Mouse (Mus musculus) erythroblast, embryonic 14.5 days (primary cell): Measurements from ENCODE around the gene Sars2. TPM values are rescaled to one million over a fixed set of nuclear protein-coding genes. Genes with fewer than 3 reads are reported as not detected.
"Not testable (repeated sequence)": the region's sequence is repeated elsewhere in the genome, so short reads cannot be mapped to it uniquely, and the experiment has no call there.

Experiments
- H3K27me3 ChIP-seq: 2 replicates; pipeline ENCODE4 v1.6.1; 2012; ENCODE audit warnings: inconsistent platforms; ENCODE audit not compliant: control insufficient read depth
- H3K36me3 ChIP-seq: 2 replicates; pipeline ENCODE4 v1.6.1; 2012; ENCODE audit warnings: mild to moderate bottlenecking, inconsistent platforms; ENCODE audit not compliant: control insufficient read depth
- H3K4me1 ChIP-seq: 2 replicates; pipeline ENCODE4 v1.6.1; 2012; ENCODE audit warnings: inconsistent platforms; ENCODE audit not compliant: control insufficient read depth
- H3K4me3 ChIP-seq: replicated peaks from 2 replicates; pipeline ENCODE3; 2012; ENCODE audit warnings: moderate library complexity, mild to moderate bottlenecking, inconsistent platforms
- H3K9me3 ChIP-seq: 2 replicates; pipeline ENCODE4 v1.6.1; 2012; ENCODE audit warnings: low read length, inconsistent platforms, mixed read lengths; ENCODE audit not compliant: control insufficient read depth
- GATA1 ChIP-seq: IDR thresholded peaks from 2 replicates; pipeline ENCODE4 v1.6.1; 2012; ENCODE audit warnings: low read length, inconsistent platforms, mixed read lengths
- TAL1 ChIP-seq: IDR thresholded peaks from 3 replicates; pipeline ENCODE4 v1.6.1; 2012; ENCODE audit warnings: low read length, inconsistent platforms, mixed read lengths
- polyA plus RNA-seq: library from polyadenylated mRNA; stranded (reverse); fragments of >175 nt; gene quantifications from 2 replicates; pipeline ENCODE4 v1.2.3, GENCODE M21; 2012

Sars2 gene
- 2.7 and 4.0 TPM in 2 replicates for polyA plus RNA-seq

GRCm38 (mm10) chr7:28741709-28742438, at the start of gene Sars2, which contains the start of gene Mrps12:
TSS of gene Sars2 (plus strand) at chr7:28741992.
TSS of gene Mrps12 (minus strand) at chr7:28741820.
- peaks cover 32% of the 10 kb centered on the region for H3K4me1 ChIP-seq
- TF ChIP-seq TAL1 (no peak), GATA1 (0 out of 2 replicates have a peak, but pooled peaks have one; percentile 24)
- peaks cover 57% of the 10 kb centered on the region for H3K36me3 ChIP-seq
- peak within 1 kb of the TSS; percentile 89 for H3K4me3 ChIP-seq
- H3K9me3 ChIP-seq = no peaks in the 10 kb centered on the region
- H3K27me3 ChIP-seq = no peaks in the 10 kb centered on the region

- TF ChIP-seq GATA1 = no peak
- TF ChIP-seq TAL1 = no peak
Observed at GRCm38 (mm10) chr7:28692545-28693320, 49.1 kb upstream of the Sars2 start, which contains the start of gene Fbxo27. TSS of gene Fbxo27 (plus strand) at chr7:28692849.

DNA sequence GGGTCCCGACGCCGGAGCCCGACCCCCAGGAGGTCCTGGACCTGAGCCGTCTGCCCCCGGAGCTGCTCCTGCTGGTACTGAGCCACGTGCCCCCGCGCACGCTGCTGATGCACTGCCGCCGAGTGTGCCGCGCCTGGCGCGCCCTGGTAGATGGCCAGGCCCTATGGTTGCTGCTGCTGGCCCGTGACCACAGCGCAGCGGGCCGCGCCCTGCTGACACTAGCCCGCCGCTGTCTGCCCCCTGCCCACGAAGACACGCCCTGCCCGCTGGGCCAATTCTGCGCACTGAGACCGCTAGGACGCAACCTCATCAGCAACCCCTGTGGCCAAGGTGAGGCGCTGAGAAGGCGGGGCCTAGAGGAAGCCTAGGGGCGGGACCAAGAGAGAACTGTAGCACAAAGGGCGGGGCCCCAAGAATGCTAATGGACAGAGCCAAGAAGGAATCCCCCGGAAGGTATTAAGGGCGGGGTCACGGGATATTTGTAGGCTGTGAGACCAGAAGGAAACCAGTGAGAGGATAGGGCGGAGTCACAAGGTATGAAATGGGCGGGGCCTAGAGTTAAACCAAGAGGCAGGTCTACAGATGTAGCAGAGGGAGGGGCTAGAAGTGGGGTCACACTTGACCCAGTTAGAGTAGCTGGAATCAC, 48.3 kb upstream of the Sars2 start:
- H3K9me3 ChIP-seq = peaks cover 6% of the 10 kb centered on the region
- TF ChIP-seq TAL1 (no peak), GATA1 (no peak)
- H3K27me3 ChIP-seq = peaks cover 26% of the 10 kb centered on the region
- H3K4me3 ChIP-seq = peak overlapping the region; percentile 38
- no peaks in the 10 kb centered on the region for H3K36me3 ChIP-seq
- H3K4me1 ChIP-seq = peaks cover 11% of the 10 kb centered on the region

More at GRCm38 (mm10) chr7:28692545-28693320, 49.1 kb upstream of the Sars2 start, which contains the start of gene Fbxo27:
- no peaks in the 10 kb centered on the region for H3K36me3 ChIP-seq
- peak within 1 kb of the TSS; percentile 38 for H3K4me3 ChIP-seq
- H3K4me1 ChIP-seq = peaks cover 11% of the 10 kb centered on the region
- peaks cover 26% of the 10 kb centered on the region for H3K27me3 ChIP-seq
- peaks cover 6% of the 10 kb centered on the region for H3K9me3 ChIP-seq

DNA sequence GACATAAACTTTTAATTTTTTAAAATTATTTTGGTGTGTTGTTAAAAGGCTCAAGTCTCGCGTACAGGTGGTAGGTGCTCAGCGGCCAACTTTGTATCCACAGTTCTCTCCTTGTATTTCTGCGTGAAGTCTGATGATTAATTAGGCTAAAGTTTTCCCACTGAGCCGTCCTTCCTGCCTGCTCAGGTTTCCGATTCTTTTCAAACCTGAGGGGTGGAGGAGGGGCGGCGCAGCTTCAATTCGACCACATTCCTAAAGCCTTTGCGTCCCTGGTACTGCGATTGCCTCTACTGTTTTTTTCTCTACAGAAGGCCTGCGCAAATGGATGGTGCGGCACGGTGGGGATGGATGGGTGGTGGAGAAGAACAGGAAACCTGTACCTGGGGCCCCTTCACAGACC, 47.4 kb upstream of the Sars2 start:
- Histone ChIP-seq H3K36me3 (no peaks in the 10 kb centered on the region), H3K27me3 (peaks cover 26% of the 10 kb centered on the region), H3K4me1 (peaks cover 11% of the 10 kb centered on the region), H3K9me3 (peaks cover 6% of the 10 kb centered on the region), H3K4me3 (no peak overlapping the region)
- TF ChIP-seq GATA1 (no peak), TAL1 (no peak)

- no peaks in the 10 kb centered on the region for H3K36me3 ChIP-seq
- no peak for TF ChIP-seq GATA1
- TF ChIP-seq TAL1 = no peak
- peaks cover 11% of the 10 kb centered on the region for H3K4me1 ChIP-seq
- peaks cover 26% of the 10 kb centered on the region for H3K27me3 ChIP-seq
- no peak overlapping the region for H3K4me3 ChIP-seq
- peaks cover 6% of the 10 kb centered on the region for H3K9me3 ChIP-seq
Observed at GRCm38 (mm10) chr7:28694966-28695511, 46.8 kb upstream of the Sars2 start.

DNA sequence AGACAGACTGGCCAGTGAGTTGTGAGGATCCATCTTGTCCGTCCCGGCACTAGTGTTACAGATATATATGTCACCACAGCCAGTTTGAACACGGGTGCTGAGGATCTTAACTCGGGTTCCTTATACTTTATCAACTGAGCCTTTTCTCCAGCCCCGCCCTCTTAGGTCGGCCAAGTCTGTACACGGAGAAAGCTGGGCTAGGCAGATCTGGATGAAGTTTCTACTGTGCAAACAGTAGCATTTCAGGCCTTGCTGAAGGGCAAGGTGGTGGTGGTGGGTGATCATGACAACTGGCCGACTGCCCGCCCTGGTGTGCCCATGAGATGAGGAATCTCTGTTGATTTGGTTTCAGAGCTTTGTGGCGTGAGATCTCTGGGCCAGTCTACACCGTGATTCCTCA, 44.5 kb upstream of the Sars2 start:
- Histone ChIP-seq H3K4me3 (no peak overlapping the region), H3K36me3 (no peaks in the 10 kb centered on the region), H3K4me1 (peaks cover 11% of the 10 kb centered on the region), H3K27me3 (peaks cover 26% of the 10 kb centered on the region), H3K9me3 (peaks cover 14% of the 10 kb centered on the region)
- TF ChIP-seq GATA1 (no peak), TAL1 (no peak)

DNA sequence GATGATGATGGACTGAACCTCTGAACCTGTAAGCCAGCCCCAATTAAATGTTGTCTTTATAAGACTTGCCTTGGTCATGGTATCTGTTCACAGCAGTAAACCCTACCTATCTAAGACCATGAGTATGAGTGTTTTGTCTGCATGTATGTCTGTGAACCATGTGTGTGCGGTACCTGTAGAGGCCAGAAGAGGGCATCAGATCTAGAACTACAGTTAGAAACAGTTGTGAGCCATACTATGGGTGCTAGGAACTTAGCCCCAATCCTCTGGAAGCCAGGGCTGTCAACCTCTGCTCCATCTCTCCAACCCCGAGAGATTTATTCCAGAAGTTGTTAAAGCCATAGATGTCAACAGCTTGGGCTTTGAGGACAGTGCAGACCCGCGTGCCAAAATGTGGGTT, 41.5 kb upstream of the Sars2 start:
- Histone ChIP-seq H3K36me3 (no peaks in the 10 kb centered on the region), H3K27me3 (no peaks in the 10 kb centered on the region), H3K9me3 (peaks cover 8% of the 10 kb centered on the region), H3K4me1 (peaks cover 2% of the 10 kb centered on the region), H3K4me3 (no peak overlapping the region)
- TF ChIP-seq GATA1 (no peak), TAL1 (no peak)

- H3K27me3 ChIP-seq, H3K36me3 ChIP-seq, H3K4me1 ChIP-seq, H3K9me3 ChIP-seq, H3K4me3 ChIP-seq: not testable (repeated sequence)
Observed at GRCm38 (mm10) chr7:28701306-28701705, 40.5 kb upstream of the Sars2 start.

DNA sequence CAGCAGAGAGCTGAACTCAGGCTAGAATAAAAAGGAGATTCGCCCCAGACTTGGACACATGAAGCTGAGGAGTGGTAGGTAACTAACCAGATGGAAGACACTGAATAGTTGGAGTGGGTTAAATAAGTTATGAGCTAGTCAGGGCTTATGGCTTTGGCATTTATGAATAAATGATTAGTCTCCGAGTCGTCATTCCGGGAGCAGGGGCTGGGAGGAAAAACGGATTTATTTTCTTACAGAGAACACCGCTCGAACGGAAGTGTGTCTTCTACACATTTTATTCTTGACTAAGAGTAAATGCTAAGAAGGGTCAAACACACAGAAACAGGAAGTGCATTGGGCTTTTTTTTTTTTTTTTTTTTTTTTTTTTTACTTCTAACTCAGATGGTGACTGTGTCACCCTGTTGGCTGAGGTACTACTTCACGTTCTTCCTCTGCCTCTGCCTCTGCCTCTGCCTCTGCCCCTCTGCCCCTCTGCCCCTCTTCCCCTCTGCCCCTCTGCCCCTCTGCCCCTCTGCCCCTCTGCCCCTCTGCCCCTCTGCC, 39.1 kb upstream of the Sars2 start:
- TF ChIP-seq GATA1 = no peak
- TF ChIP-seq TAL1 = no peak
- H3K36me3 ChIP-seq = no peaks in the 10 kb centered on the region
- H3K9me3 ChIP-seq = peaks cover 11% of the 10 kb centered on the region
- H3K4me1 ChIP-seq = no peaks in the 10 kb centered on the region
- no peak overlapping the region for H3K4me3 ChIP-seq
- H3K27me3 ChIP-seq = no peaks in the 10 kb centered on the region
